Mouse (Mus musculus) spleen, postnatal 10 days (tissue): Measurements from ENCODE around the gene Creb3l4.

Experiments
- DNase-seq, 2 experiments: peaks; one replicate each; pipeline ENCODE4 v3.0.0; 2021 to 2022; ENCODE audit warnings: low spot score in 2 of 2

Creb3l4 gene

DNA sequence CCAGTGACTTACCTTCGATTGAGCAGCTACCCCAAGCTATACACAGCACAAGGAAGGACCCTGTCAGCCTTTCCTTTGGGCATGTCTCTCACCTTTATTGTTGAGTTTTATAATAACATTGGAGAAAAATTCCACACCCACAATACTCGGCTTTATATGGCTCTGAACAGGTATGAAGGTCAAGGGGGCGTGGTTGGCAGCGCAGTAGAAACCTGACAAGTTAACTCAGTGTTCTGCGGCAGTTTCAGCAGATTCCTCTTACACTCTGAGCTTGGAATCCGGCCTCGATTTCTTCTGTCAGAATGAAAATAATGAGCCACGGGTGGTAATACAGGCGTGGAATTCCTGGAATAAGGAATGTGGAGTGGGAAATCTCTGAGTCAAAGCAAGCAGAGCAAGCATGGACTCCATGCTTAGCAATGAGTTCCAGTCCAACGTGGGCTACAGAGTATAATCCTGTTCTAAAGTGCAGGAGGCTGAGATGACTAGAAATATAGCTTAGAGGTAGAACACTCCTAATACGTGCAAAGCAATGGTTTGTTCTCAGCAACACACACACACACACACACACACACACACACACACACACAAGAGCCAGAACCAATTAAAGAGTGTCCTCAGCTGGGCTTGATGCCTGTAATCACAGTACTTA is 52.3 kb downstream of the Creb3l4 start:
- no peak for DNase-seq
